Mouse (Mus musculus): Measurements from ENCODE around the gene Bend7. TPM values are rescaled to one million over a fixed set of nuclear protein-coding genes. Genes with fewer than 3 reads are reported as not detected.

The Bend7 gene
- polyA plus RNA-seq, 1 experiment, result 17.3 TPM

GRCm38 (mm10) chr2:4792554-4792953 is 74.9 kb downstream of the Bend7 start:
- TF ChIP-seq CTCF (IDR thresholded peaks at IDR 0.05; ENCODE audit: extremely low read depth, insufficient read length, insufficient replicate concordance, low read depth, low read length), result no peak
- TF ChIP-seq POLR2A (IDR thresholded peaks at IDR 0.05; ENCODE audit: low read depth, low read length), result no peak
- peaks cover 32% of the 10 kb centered on the region for H3K36me3 ChIP-seq (ENCODE audit: control insufficient read depth, insufficient read depth, low read length)
- H3K4me3 ChIP-seq (ENCODE audit: low read depth, low read length), result no peak overlapping the region
- 95% methylated on average over 4 of the region's 4 CpGs for WGBS
- H3K27me3 ChIP-seq (ENCODE audit: control insufficient read depth, insufficient read depth, low read length), result no peaks in the 10 kb centered on the region
- H3K4me1 ChIP-seq (ENCODE audit: control insufficient read depth, insufficient read depth, insufficient read length, low read length), result no peaks in the 10 kb centered on the region
- no peak overlapping the region for H3K27ac ChIP-seq (ENCODE audit: insufficient read depth, low read depth, low read length)

GRCm38 (mm10) chr2:4802395-4803176 is 85.0 kb downstream of the Bend7 start:
- Histone ChIP-seq H3K27me3 (ENCODE audit: control insufficient read depth, insufficient read depth, low read length) (no peaks in the 10 kb centered on the region), H3K4me3 (ENCODE audit: low read depth, low read length) (no peak overlapping the region), H3K27ac (ENCODE audit: insufficient read depth, low read depth, low read length) (no peak overlapping the region), H3K36me3 (ENCODE audit: control insufficient read depth, insufficient read depth, low read length) (peaks cover 16% of the 10 kb centered on the region), H3K4me1 (ENCODE audit: control insufficient read depth, insufficient read depth, insufficient read length, low read length) (no peaks in the 10 kb centered on the region)
- TF ChIP-seq POLR2A (IDR thresholded peaks at IDR 0.05; ENCODE audit: low read depth, low read length), result no peak
- TF ChIP-seq CTCF (IDR thresholded peaks at IDR 0.05; ENCODE audit: extremely low read depth, insufficient read length, insufficient replicate concordance, low read depth, low read length), result no peak
- 61% methylated on average over 18 of the region's 18 CpGs for WGBS

DNA sequence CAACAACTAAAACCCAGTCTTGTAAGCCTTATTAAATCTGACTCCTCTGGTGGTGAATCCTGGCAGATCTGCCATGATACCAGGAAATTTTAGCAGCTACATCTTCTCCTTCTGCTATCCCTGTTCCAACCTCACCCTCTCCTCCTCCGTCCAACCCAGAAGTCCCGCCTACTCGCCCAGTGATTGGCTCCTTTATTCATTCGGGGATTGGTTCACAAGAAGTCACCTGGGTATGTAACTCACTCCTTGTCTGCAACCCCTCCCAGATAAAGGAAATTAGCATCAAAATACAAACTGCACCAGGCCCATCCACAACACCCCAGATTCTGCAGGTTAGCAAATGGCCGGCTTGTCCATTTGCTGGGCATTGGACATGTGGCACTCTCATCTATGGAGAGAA is 98.7 kb downstream of the Bend7 start:
- Histone ChIP-seq H3K4me1 (ENCODE audit: control insufficient read depth, insufficient read depth, insufficient read length, low read length) (no peaks in the 10 kb centered on the region), H3K27me3 (ENCODE audit: control insufficient read depth, insufficient read depth, low read length) (no peaks in the 10 kb centered on the region; the same call in 1 of the 2 replicates), H3K27ac (ENCODE audit: insufficient read depth, low read depth, low read length) (no peak overlapping the region), H3K36me3 (ENCODE audit: control insufficient read depth, insufficient read depth, low read length) (no peaks in the 10 kb centered on the region), H3K4me3 (ENCODE audit: low read depth, low read length) (no peak overlapping the region)
- TF ChIP-seq POLR2A (IDR thresholded peaks at IDR 0.05; ENCODE audit: low read depth, low read length) (no peak), CTCF (IDR thresholded peaks at IDR 0.05; ENCODE audit: extremely low read depth, insufficient read length, insufficient replicate concordance, low read depth, low read length) (no peak)
- WGBS, result 71% methylated on average over 5 of the region's 5 CpGs

DNA sequence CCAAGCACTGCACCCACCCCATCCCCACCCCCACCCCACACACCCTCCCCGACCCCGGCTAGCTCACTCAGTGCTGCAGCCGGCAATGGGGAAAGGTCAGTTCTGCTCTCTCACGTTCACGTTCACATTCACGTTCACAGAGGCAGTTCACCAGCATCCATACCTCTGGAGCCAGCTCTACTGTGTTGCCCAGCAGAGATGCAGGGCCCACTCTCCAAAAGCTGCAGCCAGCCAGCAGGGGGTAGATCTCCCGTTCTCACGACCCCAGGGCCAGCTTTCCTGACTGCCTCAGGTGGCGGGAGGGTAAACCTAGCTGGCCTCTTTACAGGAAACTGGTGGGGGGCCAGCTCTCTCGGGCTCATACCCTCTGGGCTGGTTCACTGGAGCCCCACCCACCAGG is 100.0 kb downstream of the Bend7 start:
- Histone ChIP-seq H3K27me3 (ENCODE audit: control insufficient read depth, insufficient read depth, low read length) (no peaks in the 10 kb centered on the region; the same call in 1 of the 2 replicates), H3K4me3 (ENCODE audit: low read depth, low read length) (no peak overlapping the region), H3K4me1 (ENCODE audit: control insufficient read depth, insufficient read depth, insufficient read length, low read length) (no peaks in the 10 kb centered on the region), H3K36me3 (ENCODE audit: control insufficient read depth, insufficient read depth, low read length) (no peaks in the 10 kb centered on the region), H3K27ac (ENCODE audit: insufficient read depth, low read depth, low read length) (no peak overlapping the region)
- no peak for TF ChIP-seq POLR2A (IDR thresholded peaks at IDR 0.05; ENCODE audit: low read depth, low read length)
- TF ChIP-seq CTCF (IDR thresholded peaks at IDR 0.05; ENCODE audit: extremely low read depth, insufficient read length, insufficient replicate concordance, low read depth, low read length), result no peak
- 18% methylated on average over 10 of the region's 10 CpGs for WGBS

DNA sequence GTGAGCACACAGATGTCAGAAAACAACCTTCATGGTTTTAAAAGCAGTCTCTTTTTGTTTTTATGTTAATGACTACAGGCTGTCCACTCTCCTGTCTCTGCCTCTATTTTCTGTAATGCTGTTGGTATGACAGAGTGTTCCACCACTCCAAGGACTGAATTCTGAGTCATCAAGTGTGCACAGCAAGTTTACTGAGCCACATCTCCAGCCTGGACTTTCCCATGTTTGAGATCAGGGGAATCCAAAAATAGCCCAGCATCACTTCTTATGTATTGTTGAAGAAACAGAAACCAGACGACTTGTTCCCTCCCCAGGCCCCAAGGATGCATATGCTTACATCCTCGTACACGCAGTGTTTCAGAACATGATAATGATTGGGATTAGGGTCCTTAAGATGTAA is 102.6 kb downstream of the Bend7 start:
- Histone ChIP-seq H3K4me3 (ENCODE audit: low read depth, low read length) (no peak overlapping the region), H3K27me3 (ENCODE audit: control insufficient read depth, insufficient read depth, low read length) (no peaks in the 10 kb centered on the region; the same call in 1 of the 2 replicates), H3K4me1 (ENCODE audit: control insufficient read depth, insufficient read depth, insufficient read length, low read length) (no peaks in the 10 kb centered on the region), H3K27ac (ENCODE audit: insufficient read depth, low read depth, low read length) (no peak overlapping the region), H3K36me3 (ENCODE audit: control insufficient read depth, insufficient read depth, low read length) (no peaks in the 10 kb centered on the region)
- TF ChIP-seq POLR2A (IDR thresholded peaks at IDR 0.05; ENCODE audit: low read depth, low read length) (no peak), CTCF (IDR thresholded peaks at IDR 0.05; ENCODE audit: extremely low read depth, insufficient read length, insufficient replicate concordance, low read depth, low read length) (no peak)
- 70% methylated on average over 3 of the region's 3 CpGs for WGBS

DNA sequence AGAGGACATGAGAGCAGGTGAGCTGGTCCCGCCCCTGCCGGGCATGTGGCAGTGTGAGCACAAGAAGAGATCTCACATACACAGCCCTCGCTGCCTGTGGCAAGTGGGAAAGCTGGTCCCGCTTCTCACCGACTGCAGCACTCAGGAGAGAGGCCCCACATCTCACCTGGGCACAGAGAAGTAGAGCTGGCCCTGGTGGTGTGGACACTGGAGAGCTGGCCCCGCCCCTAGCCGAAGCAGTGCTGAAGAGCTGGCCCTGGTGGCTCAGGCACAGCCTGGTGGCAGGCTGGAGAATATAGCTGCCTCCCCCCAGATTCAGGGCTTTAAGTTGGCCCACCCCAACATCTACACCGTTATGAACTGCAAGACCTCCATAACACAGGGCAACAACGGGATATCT is 106.4 kb downstream of the Bend7 start:
- H3K27ac ChIP-seq (ENCODE audit: insufficient read depth, low read depth, low read length), result no peak overlapping the region
- TF ChIP-seq POLR2A (IDR thresholded peaks at IDR 0.05; ENCODE audit: low read depth, low read length) (no peak), CTCF (IDR thresholded peaks at IDR 0.05; ENCODE audit: extremely low read depth, insufficient read length, insufficient replicate concordance, low read depth, low read length) (no peak)
- no peaks in the 10 kb centered on the region for H3K27me3 ChIP-seq (ENCODE audit: control insufficient read depth, insufficient read depth, low read length)
- H3K36me3 ChIP-seq (ENCODE audit: control insufficient read depth, insufficient read depth, low read length), result no peaks in the 10 kb centered on the region
- WGBS, result 36% methylated on average over 9 of the region's 9 CpGs
- peaks cover 6% of the 10 kb centered on the region; the same call in 1 of the 2 replicates for H3K4me1 ChIP-seq (ENCODE audit: control insufficient read depth, insufficient read depth, insufficient read length, low read length)
- no peak overlapping the region for H3K4me3 ChIP-seq (ENCODE audit: low read depth, low read length)

DNA sequence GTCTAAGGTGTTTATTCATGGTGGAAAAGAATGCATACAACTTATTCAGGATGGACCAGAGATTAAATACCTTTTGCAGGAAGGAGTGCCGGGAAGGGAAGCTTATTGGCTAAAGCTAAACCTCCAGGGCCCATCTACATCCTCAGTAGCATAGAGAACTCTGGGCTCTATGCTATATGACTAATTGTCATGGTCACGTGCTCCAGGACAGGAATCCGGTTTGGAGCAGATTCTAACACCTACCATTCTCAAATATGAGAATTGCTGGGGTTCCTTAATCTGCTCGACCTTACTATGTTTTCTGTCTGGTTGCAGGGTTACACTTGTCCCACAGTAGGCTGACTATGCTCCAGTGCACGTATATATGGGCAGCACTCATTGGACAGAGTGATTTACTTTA is 110.4 kb downstream of the Bend7 start:
- WGBS, result 46% methylated on average over 5 of the region's 5 CpGs
- H3K27ac ChIP-seq (ENCODE audit: insufficient read depth, low read depth, low read length), result no peak overlapping the region
- no peak for TF ChIP-seq POLR2A (IDR thresholded peaks at IDR 0.05; ENCODE audit: low read depth, low read length)
- no peaks in the 10 kb centered on the region for H3K36me3 ChIP-seq (ENCODE audit: control insufficient read depth, insufficient read depth, low read length)
- no peak overlapping the region for H3K4me3 ChIP-seq (ENCODE audit: low read depth, low read length)
- H3K27me3 ChIP-seq (ENCODE audit: control insufficient read depth, insufficient read depth, low read length), result no peaks in the 10 kb centered on the region
- H3K4me1 ChIP-seq (ENCODE audit: control insufficient read depth, insufficient read depth, insufficient read length, low read length), result peaks cover 21% of the 10 kb centered on the region
